Mouse (Mus musculus) heart, postnatal 0 days (tissue): ENCODE measurements around the gene Snn. TPM values are rescaled to one million over a fixed set of nuclear protein-coding genes. Genes with fewer than 3 reads are reported as not detected.

Source experiments
- ATAC-seq: fragments of 200-750 bp; cut with Nextera tagmentation; 2 replicates; pipeline ENCODE4 v1.8.0; 2017; ENCODE audit warnings: low read depth, moderate number of reproducible peaks, moderate library complexity; ENCODE audit not compliant: insufficient read depth
- DNase-seq: peaks from one replicate; pipeline ENCODE4 v3.0.0-alpha.2; 2016; ENCODE audit warnings: low spot score
- H3K27ac ChIP-seq: fragments of 300-500 bp; sonication (generic); 2 replicates; pipeline ENCODE4 v1.5.1; 2014; ENCODE audit warnings: low read depth, mild to moderate bottlenecking
- H3K27me3 ChIP-seq: fragments of 300-500 bp; sonication (generic); 2 replicates; pipeline ENCODE4 v1.6.1; 2014; ENCODE audit warnings: low read length, mixed read lengths; ENCODE audit not compliant: control insufficient read depth, insufficient read depth
- H3K36me3 ChIP-seq: fragments of 300-500 bp; sonication (generic); replicated peaks from 2 replicates; pipeline ENCODE4 v1.6.1; 2014; ENCODE audit warnings: low read length, mixed read lengths; ENCODE audit not compliant: control insufficient read depth, insufficient read depth
- H3K4me1 ChIP-seq: fragments of 300-500 bp; sonication (generic); 2 replicates; pipeline ENCODE4 v1.6.1; 2014; ENCODE audit warnings: antibody characterized with exemption; ENCODE audit not compliant: control insufficient read depth, insufficient read depth
- H3K4me2 ChIP-seq: fragments of 300-500 bp; sonication (generic); 2 replicates; pipeline ENCODE4 v1.6.1; 2014; ENCODE audit warnings: low read depth, mild to moderate bottlenecking, low read length, moderate library complexity
- H3K4me3 ChIP-seq: fragments of 300-500 bp; sonication (generic); 2 replicates; pipeline ENCODE4 v1.5.1; 2014; ENCODE audit warnings: low read depth, low read length
- H3K9ac ChIP-seq: fragments of 300-500 bp; sonication (generic); replicated peaks from 2 replicates; pipeline ENCODE4 v1.6.1; 2014; ENCODE audit warnings: low read depth, low read length, mixed read lengths
- H3K9me3 ChIP-seq: fragments of 300-500 bp; sonication (generic); replicated peaks from 2 replicates; pipeline ENCODE4 v1.6.1; 2016; ENCODE audit warnings: low read length; ENCODE audit not compliant: control insufficient read depth
- CTCF ChIP-seq: IDR thresholded peaks from 2 replicates; pipeline ENCODE4 v1.5.1; 2016; ENCODE audit warnings: antibody characterized with exemption, control low read depth, low read depth
- EP300 ChIP-seq: IDR thresholded peaks from 2 replicates; pipeline ENCODE4 v1.6.1; 2016; ENCODE audit warnings: antibody characterized with exemption, low read depth
- WGBS: fragments of 180-500 bp; shearing (Covaris S2); extraction: QIAGEN DNeasy Blood & Tissue Kit; methylation state at CpG from one replicate; pipeline ENCODE4 v1.1.7; 2014; 5-methylcytosine and 5-hydroxymethylcytosine counted together
- polyA plus RNA-seq: library from polyadenylated mRNA; unstranded; fragments of >200 nt; fragmentation: Nextera tagmentation; extraction: Ambion mirVana; gene quantifications from 2 replicates; pipeline ENCODE4 v1.2.1, GENCODE M21; 2015
- total RNA-seq: library from RNA; depleted of rRNA; stranded (reverse); fragments of >200 nt; gene quantifications from 2 replicates; pipeline ENCODE4 v1.2.3, GENCODE M21; 2014; ENCODE audit warnings: low replicate concordance

Snn gene
- total and polyA plus RNA-seq, 2 experiments from 2014 or later = 32.0 to 91.9 TPM

- 74% methylated on average over 8 of the region's 8 CpGs for WGBS
- Histone ChIP-seq H3K4me1 (peaks cover 28% of the 10 kb centered on the region), H3K27me3 (no peaks in the 10 kb centered on the region), H3K9me3 (no peaks in the 10 kb centered on the region), H3K36me3 (peaks cover 50% of the 10 kb centered on the region), H3K4me3 (no peak overlapping the region), H3K27ac (no peak overlapping the region), H3K4me2 (no peak overlapping the region), H3K9ac (no peak overlapping the region)
- DNase-seq (no peak), ATAC-seq (no peak)
- TF ChIP-seq EP300 (no peak), CTCF (no peak)
Measured at GRCm38 (mm10) chr16:11072454-11072853, 11.7 kb downstream of the Snn start.

- WGBS = 78% methylated on average over 6 of the region's 6 CpGs
- no peak for DNase-seq
- Histone ChIP-seq H3K9me3 (no peaks in the 10 kb centered on the region), H3K36me3 (peaks cover 57% of the 10 kb centered on the region), H3K9ac (no peak overlapping the region), H3K4me3 (no peak overlapping the region), H3K4me1 (peaks cover 24% of the 10 kb centered on the region), H3K4me2 (no peak overlapping the region), H3K27ac (no peak overlapping the region), H3K27me3 (no peaks in the 10 kb centered on the region)
- TF ChIP-seq CTCF (no peak), EP300 (no peak)
- no peak for ATAC-seq
Measured at GRCm38 (mm10) chr16:11073060-11073459, 12.3 kb downstream of the Snn start.

- Histone ChIP-seq H3K36me3 (peaks cover 88% of the 10 kb centered on the region), H3K9ac (no peak overlapping the region), H3K27ac (no peak overlapping the region)
Measured at GRCm38 (mm10) chr16:11077601-11078201, 17.0 kb downstream of the Snn start.

GRCm38 (mm10) chr16:11078216-11078869 is 17.6 kb downstream of the Snn start:
- no peaks in the 10 kb centered on the region for H3K9me3 ChIP-seq
- no peak overlapping the region for H3K4me3 ChIP-seq
- 33% methylated on average over 3 of the region's 3 CpGs for WGBS
- no peaks in the 10 kb centered on the region for H3K4me1 ChIP-seq
- H3K36me3 ChIP-seq = peaks cover 88% of the 10 kb centered on the region
- no peak overlapping the region for H3K9ac ChIP-seq
- no peak for TF ChIP-seq CTCF
- TF ChIP-seq EP300 = no peak
- DNase-seq (no peak), ATAC-seq (peak; percentile 39; the same call in 1 of the 2 replicates)
- H3K27ac ChIP-seq = 0 out of 2 replicates have a peak overlapping the region, but pooled peaks have one; percentile 18
- no peak overlapping the region for H3K4me2 ChIP-seq
- H3K27me3 ChIP-seq = no peaks in the 10 kb centered on the region

More at GRCm38 (mm10) chr16:11077601-11078201, 17.0 kb downstream of the Snn start:
- TF ChIP-seq CTCF (no peak), EP300 (no peak)
- WGBS = 81% methylated on average over 9 of the region's 9 CpGs
- no peak for DNase-seq
- no peaks in the 10 kb centered on the region for H3K27me3 ChIP-seq
- no peak overlapping the region for H3K4me3 ChIP-seq
- H3K4me1 ChIP-seq = no peaks in the 10 kb centered on the region
- no peak overlapping the region for H3K4me2 ChIP-seq
- H3K9me3 ChIP-seq = no peaks in the 10 kb centered on the region
- no peak for ATAC-seq

DNA sequence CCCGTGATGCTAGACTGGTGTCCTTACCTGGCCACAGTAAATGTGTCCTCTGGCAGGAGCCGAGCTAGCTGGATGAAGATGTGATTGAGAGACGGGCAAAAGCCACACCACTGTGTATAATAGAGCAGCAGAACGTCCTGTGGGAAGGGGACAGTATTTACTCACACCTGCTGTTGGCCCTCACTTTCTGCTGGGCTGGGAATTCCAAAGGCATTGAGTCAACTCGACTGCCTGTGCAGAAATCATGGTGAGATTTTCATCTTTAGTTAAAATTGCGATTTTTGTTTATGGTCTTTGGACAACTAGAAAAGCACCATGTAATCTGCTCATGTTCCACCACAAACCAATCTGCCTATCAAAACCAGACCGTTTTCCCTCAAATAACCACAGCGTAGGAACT is 23.4 kb downstream of the Snn start:
- Histone ChIP-seq H3K36me3 (peaks cover 88% of the 10 kb centered on the region), H3K27ac (no peak overlapping the region), H3K4me3 (no peak overlapping the region), H3K4me2 (no peak overlapping the region), H3K27me3 (no peaks in the 10 kb centered on the region), H3K9me3 (no peaks in the 10 kb centered on the region), H3K9ac (no peak overlapping the region), H3K4me1 (no peaks in the 10 kb centered on the region)
- ATAC-seq (no peak), DNase-seq (no peak)
- 85% methylated on average over 8 of the region's 8 CpGs for WGBS
- TF ChIP-seq EP300 (no peak), CTCF (no peak)
